Mouse (Mus musculus) heart, embryonic 13.5 days (tissue): ENCODE data around the gene Arhgap29. TPM values are rescaled to one million over a fixed set of nuclear protein-coding genes. Genes with fewer than 3 reads are reported as not detected.

Source experiments
- ATAC-seq: fragments of 200-750 bp; cut with Nextera tagmentation; 2 replicates; pipeline ENCODE4 v1.8.0; 2017; ENCODE audit warnings: moderate TSS enrichment; ENCODE audit not compliant: insufficient number of reproducible peaks, low FRiP score, low TSS enrichment; ENCODE audit errors: extremely low read depth
- H3K27ac ChIP-seq: fragments of 300-500 bp; sonication (generic); replicated peaks from 2 replicates; pipeline ENCODE4 v1.5.1; 2015; ENCODE audit warnings: moderate library complexity, mild to moderate bottlenecking, inconsistent platforms
- H3K27me3 ChIP-seq: fragments of 300-500 bp; sonication (generic); replicated peaks from 2 replicates; pipeline ENCODE4 v1.6.1; 2015; ENCODE audit warnings: mild to moderate bottlenecking, inconsistent platforms
- H3K36me3 ChIP-seq: fragments of 300-500 bp; sonication (generic); 2 replicates; pipeline ENCODE4 v1.6.1; 2015; ENCODE audit warnings: mild to moderate bottlenecking, inconsistent platforms
- H3K4me1 ChIP-seq: fragments of 300-500 bp; sonication (generic); 2 replicates; pipeline ENCODE4 v1.6.1; 2015; ENCODE audit warnings: inconsistent platforms
- H3K4me2 ChIP-seq: fragments of 300-500 bp; sonication (generic); 2 replicates; pipeline ENCODE4 v1.6.1; 2015; ENCODE audit warnings: inconsistent platforms, mild to moderate bottlenecking, moderate library complexity
- H3K4me3 ChIP-seq: fragments of 300-500 bp; sonication (generic); 2 replicates; pipeline ENCODE4 v1.5.1; 2015; ENCODE audit warnings: moderate library complexity, mild to moderate bottlenecking, inconsistent platforms
- H3K9ac ChIP-seq: fragments of 300-500 bp; sonication (generic); 2 replicates; pipeline ENCODE4 v1.6.1; 2015; ENCODE audit warnings: inconsistent platforms, mild to moderate bottlenecking, moderate library complexity
- H3K9me3 ChIP-seq: fragments of 300-500 bp; sonication (generic); 2 replicates; pipeline ENCODE4 v1.6.1; 2016; ENCODE audit warnings: inconsistent platforms
- WGBS: fragments of 180-500 bp; shearing (Covaris S2); methylation state at CpG from one replicate; pipeline ENCODE4 v1.1.7; 2015; ENCODE audit warnings: mixed read lengths; 5-methylcytosine and 5-hydroxymethylcytosine counted together
- polyA plus RNA-seq: library from polyadenylated mRNA; unstranded; fragments of >200 nt; fragmentation: Nextera tagmentation; extraction: Ambion mirVana; gene quantifications from 2 replicates; pipeline ENCODE4 v1.2.1, GENCODE M21; 2015

Gene Arhgap29
- polyA plus RNA-seq, 1 experiment from 2014 or later = 47.2 TPM

DNA sequence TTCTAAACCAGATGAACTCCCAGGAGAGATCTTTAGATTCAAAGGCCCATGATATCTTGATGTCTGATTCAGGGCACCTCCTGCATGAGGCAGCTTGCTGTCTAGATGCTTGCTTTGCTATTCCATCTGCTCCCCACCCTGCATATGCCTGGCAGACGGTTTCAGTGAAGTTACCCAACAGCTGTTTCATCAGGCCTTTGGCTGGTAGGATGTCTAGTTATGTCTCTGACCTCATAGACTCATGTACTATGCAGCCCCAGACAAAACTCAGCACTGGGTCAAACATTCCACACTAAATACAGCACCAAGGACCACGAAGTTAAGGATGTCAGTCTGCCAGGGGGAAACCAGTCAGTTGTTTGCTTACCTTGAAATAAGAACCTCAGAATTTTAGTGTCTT is 6.4 kb upstream of the Arhgap29 start:
- Histone ChIP-seq H3K4me3 (no peak overlapping the region), H3K4me2 (no peak overlapping the region), H3K9me3 (no peaks in the 10 kb centered on the region), H3K36me3 (no peaks in the 10 kb centered on the region), H3K27ac (no peak overlapping the region), H3K27me3 (no peaks in the 10 kb centered on the region), H3K4me1 (peaks cover 5% of the 10 kb centered on the region; the same call in 1 of the 2 replicates), H3K9ac (no peak overlapping the region)
- ATAC-seq = no peak
- WGBS = 45% methylated on average over 2 of the region's 2 CpGs

DNA sequence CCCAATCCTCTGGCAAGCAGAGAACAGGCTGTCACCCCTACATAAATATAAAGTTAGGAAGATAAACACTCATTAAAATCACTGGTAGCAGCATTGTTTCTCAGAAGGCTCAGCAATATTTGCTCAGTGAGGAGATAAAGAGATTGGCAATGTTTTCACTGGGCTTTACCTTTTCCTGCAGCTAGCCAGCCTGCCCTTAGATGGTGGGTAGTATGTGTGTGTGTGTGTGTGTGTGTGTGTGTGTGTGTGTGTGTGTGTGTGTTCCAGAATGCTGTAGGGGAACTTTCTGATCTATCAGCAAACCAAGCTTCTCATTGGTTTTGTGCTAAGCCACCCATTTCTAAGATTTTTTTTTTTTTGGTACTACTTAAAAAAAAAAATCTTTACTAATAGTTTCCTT is 5.6 kb upstream of the Arhgap29 start:
- Histone ChIP-seq H3K27me3 (no peaks in the 10 kb centered on the region), H3K4me1 (no peaks in the 10 kb centered on the region), H3K4me3 (no peak overlapping the region), H3K9ac (no peak overlapping the region), H3K9me3 (no peaks in the 10 kb centered on the region), H3K27ac (no peak overlapping the region), H3K36me3 (no peaks in the 10 kb centered on the region), H3K4me2 (no peak overlapping the region)
- ATAC-seq = no peak

DNA sequence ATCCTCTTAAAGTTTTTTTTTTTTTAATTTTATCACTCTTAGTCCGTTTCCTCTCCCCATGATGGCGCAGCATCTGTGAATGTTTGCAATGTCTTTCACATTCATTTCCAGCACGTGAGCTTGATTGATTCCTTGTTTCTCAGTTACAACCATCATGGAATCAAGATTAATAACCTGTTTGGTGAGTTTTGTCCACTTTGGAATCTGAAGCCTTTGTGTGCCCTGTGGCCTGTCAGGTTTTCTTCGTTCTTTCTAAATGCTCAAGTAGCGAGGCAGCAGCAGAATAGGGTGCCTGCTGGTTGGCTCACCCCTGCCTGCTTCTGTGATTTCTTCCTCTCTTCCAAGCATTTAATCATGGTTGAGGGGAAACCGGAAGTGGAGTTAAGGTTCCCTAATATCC is 2.2 kb upstream of the Arhgap29 start:
- peaks cover 11% of the 10 kb centered on the region for H3K4me1 ChIP-seq
- H3K36me3 ChIP-seq = no peaks in the 10 kb centered on the region
- no peak overlapping the region for H3K4me3 ChIP-seq
- no peak for ATAC-seq
- H3K27ac ChIP-seq = no peak overlapping the region
- H3K27me3 ChIP-seq = no peaks in the 10 kb centered on the region
- WGBS = 62% methylated on average over 6 of the region's 6 CpGs
- H3K9ac ChIP-seq = no peak overlapping the region
- no peaks in the 10 kb centered on the region for H3K9me3 ChIP-seq
- no peak overlapping the region for H3K4me2 ChIP-seq

DNA sequence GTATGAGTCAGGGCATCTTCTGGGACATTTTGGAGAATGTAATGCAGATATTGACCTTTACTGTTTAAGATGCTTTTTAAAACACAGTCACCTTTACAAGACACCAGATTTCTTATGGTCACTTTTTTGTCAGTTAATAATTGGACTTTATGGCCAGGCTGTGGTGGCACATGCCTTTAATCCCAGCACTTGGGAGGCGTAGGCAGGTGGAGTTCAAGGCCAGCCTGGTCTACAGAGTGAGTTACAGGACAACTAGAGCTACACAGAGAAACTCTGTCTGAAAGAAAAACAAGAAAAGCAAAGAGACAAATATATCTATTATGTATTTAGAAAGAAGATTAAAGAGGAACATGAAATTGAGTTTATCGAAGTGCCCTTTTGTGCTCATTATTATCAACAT is 1.2 kb upstream of the Arhgap29 start:
- Histone ChIP-seq H3K4me2 (no peak overlapping the region), H3K9me3 (no peaks in the 10 kb centered on the region), H3K9ac (no peak overlapping the region), H3K4me3 (no peak overlapping the region), H3K36me3 (peaks cover 8% of the 10 kb centered on the region), H3K4me1 (peaks cover 11% of the 10 kb centered on the region), H3K27ac (no peak overlapping the region), H3K27me3 (no peaks in the 10 kb centered on the region)
- ATAC-seq = no peak
- WGBS = 85% methylated on average over 2 of the region's 2 CpGs

DNA sequence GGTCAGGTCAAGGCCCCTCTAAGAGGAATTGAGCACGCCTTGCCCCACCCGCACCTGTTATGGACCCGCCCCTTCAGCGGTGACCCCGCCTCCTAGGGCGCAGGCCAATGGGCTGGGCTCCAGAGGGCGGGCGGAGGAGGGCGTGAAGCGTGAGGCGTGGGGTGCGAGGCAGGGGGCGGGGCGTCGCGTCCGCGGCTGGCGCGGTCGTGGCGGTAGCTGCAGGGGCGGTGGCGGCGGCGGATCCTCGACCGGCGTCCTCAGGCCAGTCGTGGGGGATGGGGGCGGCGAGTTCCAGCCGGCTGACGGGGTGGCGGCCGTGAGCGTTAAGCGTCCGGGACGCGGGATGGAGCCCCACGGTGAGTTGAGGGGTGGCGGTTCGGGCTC is 700 bp downstream of the Arhgap29 start:
- Histone ChIP-seq H3K9ac (peak overlapping the region; percentile 92), H3K27ac (peak overlapping the region; percentile 86), H3K4me3 (peak overlapping the region; percentile 89), H3K4me1 (peaks cover 11% of the 10 kb centered on the region), H3K36me3 (peaks cover 10% of the 10 kb centered on the region), H3K27me3 (no peaks in the 10 kb centered on the region), H3K9me3 (no peaks in the 10 kb centered on the region), H3K4me2 (peak overlapping the region; percentile 78)
- WGBS = 1% methylated on average over 42 of the region's 44 CpGs
- ATAC-seq = peak; percentile 97

DNA sequence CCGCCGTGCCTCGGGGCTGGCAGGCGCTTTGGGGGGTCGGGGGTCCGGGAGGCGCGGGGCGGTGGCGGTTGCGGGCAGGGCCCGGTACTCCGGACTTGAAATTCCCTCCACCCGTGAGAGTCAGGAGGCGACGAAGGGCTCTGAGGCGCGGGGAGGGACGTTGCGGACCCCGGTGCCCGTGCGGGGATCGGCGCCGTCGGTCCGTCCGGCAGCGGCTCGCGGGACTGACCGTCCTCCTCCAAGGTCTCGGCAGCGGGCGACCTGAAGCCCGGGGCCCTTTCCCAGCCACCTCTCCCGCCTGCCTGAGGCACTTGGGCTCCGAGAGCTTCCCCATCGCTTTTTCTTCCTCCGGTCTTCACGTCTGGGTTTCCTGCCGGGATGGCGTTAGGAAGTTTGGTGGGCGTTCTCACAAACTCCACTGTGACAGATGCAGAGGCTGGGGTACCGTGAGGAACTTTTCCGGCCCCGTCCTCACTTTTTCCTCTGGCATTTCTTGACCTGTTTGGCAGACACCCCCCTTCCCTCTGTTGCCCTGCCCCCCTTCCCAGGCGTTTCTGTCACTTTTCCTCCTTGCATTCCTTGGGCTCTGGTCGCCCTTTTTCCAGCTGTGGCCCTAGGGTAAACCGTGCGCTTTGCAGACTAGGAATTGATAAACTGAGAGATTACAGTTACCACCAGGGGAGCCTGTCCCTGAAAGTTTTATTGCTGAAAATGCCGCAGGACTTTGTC is 1.3 kb downstream of the Arhgap29 start:
- H3K4me3 ChIP-seq = peak overlapping the region; percentile 89
- H3K4me2 ChIP-seq = peak overlapping the region; percentile 78
- H3K27ac ChIP-seq = peak overlapping the region; percentile 86
- under 1% methylated on average over 47 of the region's 53 CpGs for WGBS
- no peaks in the 10 kb centered on the region for H3K9me3 ChIP-seq
- peak overlapping the region; percentile 92 for H3K9ac ChIP-seq
- peaks cover 10% of the 10 kb centered on the region for H3K36me3 ChIP-seq
- peak; percentile 17; the same call in 1 of the 2 replicates for ATAC-seq
- H3K4me1 ChIP-seq = peaks cover 11% of the 10 kb centered on the region
- no peaks in the 10 kb centered on the region for H3K27me3 ChIP-seq

DNA sequence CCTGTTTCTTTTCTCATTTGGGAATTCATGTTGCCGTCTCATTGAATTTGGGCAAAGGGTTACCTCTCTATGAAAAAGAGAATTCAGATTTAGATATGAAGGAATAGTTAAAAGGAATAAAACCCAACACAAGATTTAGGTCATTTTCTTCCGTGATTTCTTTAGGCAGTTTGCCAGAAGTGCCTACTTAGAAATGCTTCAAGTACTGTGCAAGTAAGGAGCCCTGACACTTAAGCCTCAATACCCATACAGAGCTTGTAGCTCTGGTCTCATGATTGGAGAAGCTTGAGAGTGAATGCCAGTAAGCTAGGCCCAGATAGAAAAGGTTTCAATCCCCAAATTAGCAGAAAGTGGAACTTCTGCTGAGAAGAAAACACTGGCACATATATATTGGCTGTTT is 2.1 kb downstream of the Arhgap29 start:
- ATAC-seq = no peak
- Histone ChIP-seq H3K9ac (peak overlapping the region; percentile 92), H3K36me3 (peaks cover 10% of the 10 kb centered on the region), H3K4me2 (peak overlapping the region; percentile 78), H3K4me1 (peaks cover 11% of the 10 kb centered on the region), H3K27ac (peak overlapping the region; percentile 86), H3K9me3 (no peaks in the 10 kb centered on the region), H3K4me3 (peak overlapping the region; percentile 89), H3K27me3 (no peaks in the 10 kb centered on the region)
- 25% methylated on average over 2 of the region's 2 CpGs for WGBS

DNA sequence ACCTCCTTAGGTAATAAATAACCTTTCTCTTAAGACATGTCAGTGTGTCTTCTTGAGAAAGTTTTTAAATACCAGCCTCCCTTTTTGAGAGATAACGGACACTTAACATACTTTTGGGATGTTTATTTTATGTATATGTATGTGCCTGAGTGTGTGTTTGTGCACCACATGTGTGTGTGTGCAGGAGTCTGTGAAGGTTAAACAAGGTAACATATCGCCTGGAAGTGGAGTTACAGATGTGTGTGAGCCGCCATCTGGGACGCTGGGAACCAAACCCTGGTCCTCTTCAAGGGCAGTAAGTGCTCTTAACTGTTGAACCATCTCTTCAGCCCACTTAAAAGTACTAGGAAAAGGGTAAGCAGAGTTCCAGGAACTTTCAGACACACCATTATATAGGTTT is 3.2 kb downstream of the Arhgap29 start:
- Histone ChIP-seq H3K4me2 (peak overlapping the region; percentile 78; the same call in 1 of the 2 replicates), H3K27me3 (no peaks in the 10 kb centered on the region), H3K9ac (no peak overlapping the region), H3K9me3 (no peaks in the 10 kb centered on the region), H3K36me3 (peaks cover 10% of the 10 kb centered on the region), H3K27ac (no peak overlapping the region), H3K4me3 (no peak overlapping the region; the same call in 1 of the 2 replicates), H3K4me1 (peaks cover 11% of the 10 kb centered on the region)
- no peak for ATAC-seq
- WGBS = 89% methylated on average over 4 of the region's 4 CpGs

DNA sequence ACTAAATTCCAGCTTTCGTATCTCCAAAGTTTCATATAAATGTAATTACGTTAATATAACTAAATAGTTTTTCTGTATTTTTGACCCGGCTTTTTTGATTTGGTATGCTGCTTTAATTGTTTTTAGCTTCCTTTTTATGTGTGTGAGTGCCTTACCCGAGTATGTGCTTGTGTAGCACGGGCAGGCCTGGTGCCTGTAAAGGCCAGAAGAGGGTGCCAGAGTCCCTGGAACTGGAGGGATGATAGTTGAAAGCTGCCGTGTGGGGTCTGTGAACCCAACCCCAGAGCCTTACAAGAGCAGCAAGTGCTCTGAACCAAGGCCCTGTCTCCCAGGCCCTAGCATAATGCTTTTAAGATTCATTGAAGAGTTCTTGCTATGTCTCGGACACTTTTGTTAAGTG is 4.4 kb downstream of the Arhgap29 start:
- ATAC-seq = no peak
- no peak overlapping the region for H3K9ac ChIP-seq
- H3K4me3 ChIP-seq = no peak overlapping the region
- H3K9me3 ChIP-seq = no peaks in the 10 kb centered on the region
- 84% methylated on average over 7 of the region's 7 CpGs for WGBS
- H3K27me3 ChIP-seq = no peaks in the 10 kb centered on the region
- H3K4me2 ChIP-seq = no peak overlapping the region
- peaks cover 11% of the 10 kb centered on the region for H3K4me1 ChIP-seq
- peaks cover 10% of the 10 kb centered on the region for H3K36me3 ChIP-seq
- no peak overlapping the region for H3K27ac ChIP-seq

DNA sequence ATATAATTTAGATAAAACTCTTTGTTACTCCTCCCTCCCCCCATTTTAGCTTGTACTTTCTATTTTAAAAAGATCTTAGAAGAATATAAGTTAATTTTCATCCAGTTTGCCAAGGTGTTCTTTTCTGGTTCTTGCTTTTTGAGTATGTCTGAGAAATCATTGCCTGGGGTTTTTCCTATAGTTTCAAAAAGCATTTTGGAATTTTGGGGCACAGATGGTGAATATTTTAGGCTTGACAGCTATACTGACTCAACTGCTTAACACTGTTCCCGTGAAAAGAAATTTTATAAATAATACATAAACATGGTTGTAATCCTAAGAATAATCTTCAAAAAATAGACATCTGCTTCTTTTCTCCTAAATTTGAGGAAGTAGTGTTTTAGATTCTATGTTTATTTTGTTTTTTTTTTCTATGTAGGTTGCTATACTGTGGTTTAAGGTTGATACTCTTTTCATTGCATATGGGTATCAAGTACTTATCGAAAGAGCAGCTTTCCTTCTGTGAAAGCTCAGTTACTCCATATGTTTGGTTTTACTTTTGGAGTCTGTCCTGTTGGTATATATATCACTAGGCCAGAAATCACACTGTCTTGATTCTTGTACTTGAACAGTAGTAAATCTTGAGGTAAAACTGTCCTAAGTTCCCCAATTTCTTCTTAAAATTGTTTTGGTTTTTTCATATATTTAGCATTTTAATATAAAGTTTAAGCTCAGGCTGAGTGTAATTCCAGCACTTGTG is 5.4 kb downstream of the Arhgap29 start:
- Histone ChIP-seq H3K9me3 (no peaks in the 10 kb centered on the region), H3K36me3 (peaks cover 10% of the 10 kb centered on the region), H3K27me3 (no peaks in the 10 kb centered on the region), H3K4me1 (peaks cover 11% of the 10 kb centered on the region), H3K4me3 (no peak overlapping the region), H3K9ac (no peak overlapping the region), H3K4me2 (no peak overlapping the region), H3K27ac (no peak overlapping the region)
- ATAC-seq = no peak
- WGBS = 85% methylated on average over 2 of the region's 2 CpGs

DNA sequence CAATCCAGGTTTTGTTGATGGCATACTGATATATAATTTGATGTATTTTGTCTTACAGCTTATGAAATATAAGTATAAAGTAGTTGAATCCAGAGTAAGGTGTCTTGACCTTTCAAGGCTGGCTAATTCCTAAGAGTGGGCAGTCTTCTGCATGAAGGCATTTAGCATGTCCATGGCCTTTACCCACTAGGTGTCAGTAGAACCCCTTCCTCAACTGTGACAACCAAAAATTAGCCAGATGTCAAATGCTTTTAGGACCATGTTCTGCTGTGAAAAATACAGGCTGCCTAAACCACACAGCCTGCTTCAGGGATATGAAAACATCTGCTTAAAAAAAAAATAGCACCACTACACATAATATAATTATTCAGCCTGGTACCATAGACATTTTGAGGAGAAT is 11.8 kb downstream of the Arhgap29 start:
- no peaks in the 10 kb centered on the region for H3K36me3 ChIP-seq
- no peaks in the 10 kb centered on the region for H3K9me3 ChIP-seq
- ATAC-seq = no peak
- no peaks in the 10 kb centered on the region for H3K27me3 ChIP-seq
- H3K9ac ChIP-seq = no peak overlapping the region
- H3K4me3 ChIP-seq = no peak overlapping the region
- H3K27ac ChIP-seq = no peak overlapping the region
- H3K4me2 ChIP-seq = no peak overlapping the region
- peaks cover 7% of the 10 kb centered on the region for H3K4me1 ChIP-seq
